Mouse (Mus musculus): ENCODE data around the gene Dnah17.

Gene Dnah17

DNA sequence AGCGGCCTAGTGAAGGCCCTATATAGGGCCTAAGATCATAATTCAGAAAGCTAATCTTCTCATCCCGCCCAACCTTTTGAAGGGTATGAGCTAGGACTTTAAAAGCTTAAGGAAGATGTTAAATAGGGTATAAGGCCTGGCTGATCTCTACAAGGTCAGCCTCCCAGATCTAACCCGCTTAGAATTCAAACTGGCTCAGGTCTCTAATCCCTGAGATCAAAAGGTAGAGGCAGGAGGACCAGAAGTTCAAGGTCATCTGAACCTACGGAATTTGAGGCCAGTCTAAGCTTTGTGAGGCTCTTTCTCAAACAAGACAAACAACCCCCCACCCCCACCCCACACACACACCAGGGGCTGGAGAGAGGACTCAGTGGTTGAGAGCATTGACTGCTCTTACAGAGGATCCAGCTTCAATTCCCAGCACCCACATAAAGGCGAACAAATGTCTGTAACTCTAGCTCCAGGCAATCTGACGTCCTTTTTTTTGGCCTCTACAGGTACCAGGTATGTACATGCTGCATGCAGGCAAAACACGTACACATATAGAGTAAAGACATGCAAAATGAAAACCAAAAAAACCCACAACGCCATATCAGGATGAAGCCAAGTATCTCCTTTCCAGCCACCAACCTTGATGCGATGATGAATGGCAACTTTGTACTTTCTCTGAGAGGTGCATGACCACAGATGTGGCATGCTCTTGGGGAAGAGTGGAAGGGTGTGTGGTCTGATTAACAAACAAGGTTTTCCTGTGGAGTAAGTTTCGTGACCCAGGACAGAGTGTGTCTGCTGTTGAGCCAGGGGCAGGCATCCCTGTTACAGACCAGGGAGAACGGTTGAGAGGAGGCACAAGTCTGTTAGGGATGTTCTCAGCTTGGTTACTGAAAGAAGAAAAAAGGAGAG is 157.5 kb downstream of the Dnah17 start:
- peak; percentile 98 for DNase-seq (ENCODE audit: low read depth, low spot score)
